Mouse (Mus musculus): ENCODE measurements around the gene Nck1.

Gene Nck1

GRCm38 (mm10) chr9:100534686-100535085 lies 11.2 kb downstream of the Nck1 start:
- DNase-seq (ENCODE audit: low spot score) = no peak

GRCm38 (mm10) chr9:100532847-100533505 lies 13.0 kb downstream of the Nck1 start:
- no peak for DNase-seq (ENCODE audit: low spot score)

DNA sequence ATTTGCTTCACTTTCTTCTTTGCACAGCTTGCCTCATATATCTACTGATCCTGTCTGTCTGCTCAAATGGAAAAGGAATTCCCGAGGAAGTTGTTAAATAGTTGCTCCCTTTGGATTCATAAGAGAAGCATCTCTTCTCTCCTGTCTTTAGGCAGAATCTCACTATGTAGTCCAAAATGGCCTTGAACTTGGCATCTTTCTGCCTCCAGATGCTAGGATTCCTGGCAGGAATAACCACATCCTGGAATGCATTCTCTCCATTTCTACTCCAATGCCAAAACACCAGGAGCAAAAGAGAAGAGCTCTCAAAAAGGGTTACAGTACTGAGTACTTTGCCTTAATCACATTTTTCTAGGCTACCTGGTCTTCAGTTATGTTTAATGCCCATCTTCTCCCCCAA lies 14.6 kb downstream of the Nck1 start:
- no peak for DNase-seq (ENCODE audit: low spot score)

DNA sequence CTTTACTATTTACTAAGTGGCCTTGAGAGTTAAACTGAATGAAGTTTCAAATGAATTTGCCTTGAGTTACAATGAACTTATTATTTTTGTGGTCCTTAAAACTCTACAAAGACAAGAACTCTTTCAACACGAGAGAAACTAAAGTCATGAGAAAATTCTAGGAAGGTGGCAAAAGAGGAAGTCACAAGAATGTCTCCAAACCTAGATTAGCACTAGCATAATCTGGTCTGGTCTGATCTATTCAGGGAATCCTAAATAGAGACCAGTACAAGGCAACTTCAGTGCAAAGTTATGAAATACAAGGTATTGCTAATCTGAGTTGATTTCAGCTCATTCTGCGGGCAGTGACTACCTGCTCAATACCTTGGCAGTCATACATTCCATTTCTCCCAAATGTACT lies 20.7 kb downstream of the Nck1 start:
- DNase-seq (ENCODE audit: low spot score) = no peak

GRCm38 (mm10) chr9:100522029-100522428 lies 23.9 kb downstream of the Nck1 start:
- DNase-seq (ENCODE audit: low spot score) = no peak

DNA sequence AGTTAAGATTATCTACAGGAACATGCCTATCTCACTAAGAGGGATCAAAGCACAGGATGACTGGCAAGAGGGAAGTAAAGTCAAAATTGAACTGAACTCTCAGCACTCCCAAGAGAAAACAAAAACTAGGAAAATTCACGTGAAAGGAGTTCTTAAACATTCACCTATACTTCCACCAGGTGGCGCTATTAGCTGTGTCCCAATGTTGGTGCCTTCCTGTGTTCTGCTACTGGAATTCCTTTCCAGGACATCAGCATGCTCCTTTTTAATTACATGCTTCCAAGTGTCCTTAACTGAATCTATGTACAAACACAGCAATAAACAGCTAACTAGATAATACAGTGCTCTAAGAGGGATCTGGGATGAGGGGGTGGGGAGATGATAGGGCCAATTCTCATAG lies 25.3 kb downstream of the Nck1 start:
- peak; percentile 35 for DNase-seq (ENCODE audit: low spot score)

GRCm38 (mm10) chr9:100520012-100520411 lies 25.9 kb downstream of the Nck1 start:
- DNase-seq (ENCODE audit: low spot score) = no peak

- no peak for DNase-seq (ENCODE audit: low spot score)
Measured at GRCm38 (mm10) chr9:100507581-100507980, 38.4 kb downstream of the Nck1 start.

DNA sequence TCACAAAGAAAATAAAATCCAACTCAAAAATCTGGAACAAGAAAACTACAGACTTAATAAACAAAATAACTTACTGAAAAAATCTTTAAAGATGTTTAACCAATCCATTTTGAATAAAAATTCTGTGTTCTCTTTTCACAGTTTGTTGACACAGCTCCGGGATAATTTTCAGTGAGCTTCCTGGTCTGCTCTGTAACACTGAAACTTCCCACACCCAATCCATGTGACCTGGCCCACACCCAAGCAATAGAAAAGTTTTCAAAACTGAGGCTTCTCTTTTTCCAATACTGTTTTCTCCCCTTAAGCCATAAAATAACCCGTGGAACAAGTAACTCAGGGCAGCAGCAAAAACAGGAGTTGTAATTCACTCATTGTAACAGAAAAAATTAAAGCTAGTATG lies 39.3 kb downstream of the Nck1 start:
- no peak for DNase-seq (ENCODE audit: low spot score)

GRCm38 (mm10) chr9:100505498-100505897 lies 40.4 kb downstream of the Nck1 start:
- no peak for DNase-seq (ENCODE audit: low spot score)

DNA sequence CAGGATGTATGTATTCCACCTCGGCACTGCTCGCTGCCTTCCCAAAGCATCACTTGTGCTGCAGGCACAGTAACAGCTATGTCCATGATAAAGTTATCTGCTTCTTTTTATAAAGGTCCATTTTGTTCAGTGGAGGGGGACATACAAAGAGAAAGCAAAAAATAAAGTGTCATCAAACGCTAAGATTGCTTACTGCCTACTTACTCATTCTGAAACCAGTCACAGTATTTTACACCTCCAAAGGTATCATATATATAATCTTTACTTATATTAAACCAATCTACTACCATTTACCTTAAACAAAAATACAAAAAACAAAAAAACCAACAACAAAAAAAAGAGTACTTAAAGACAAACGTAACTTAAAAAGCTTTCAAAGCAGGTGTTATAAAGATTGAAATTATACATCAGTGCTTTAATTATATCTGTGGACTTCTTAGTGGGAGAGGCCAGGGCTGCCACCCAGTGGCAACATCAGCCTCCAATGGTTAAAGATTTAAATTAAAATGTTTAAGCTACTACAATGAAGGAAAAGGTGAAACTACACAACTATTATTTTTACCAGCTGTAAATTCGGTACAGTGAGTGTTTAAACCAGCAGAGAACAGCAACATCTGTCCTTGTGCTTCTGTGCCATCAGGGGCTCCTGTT lies 52.2 kb downstream of the Nck1 start:
- DNase-seq (ENCODE audit: low spot score) = no peak

- no peak for DNase-seq (ENCODE audit: low spot score)
Measured at GRCm38 (mm10) chr9:100491424-100491823, 54.5 kb downstream of the Nck1 start.

GRCm38 (mm10) chr9:100488969-100489368 lies 57.0 kb downstream of the Nck1 start:
- no peak for DNase-seq (ENCODE audit: low spot score)

- DNase-seq (ENCODE audit: low spot score) = no peak
Measured at GRCm38 (mm10) chr9:100488056-100488713, 57.7 kb downstream of the Nck1 start.

DNA sequence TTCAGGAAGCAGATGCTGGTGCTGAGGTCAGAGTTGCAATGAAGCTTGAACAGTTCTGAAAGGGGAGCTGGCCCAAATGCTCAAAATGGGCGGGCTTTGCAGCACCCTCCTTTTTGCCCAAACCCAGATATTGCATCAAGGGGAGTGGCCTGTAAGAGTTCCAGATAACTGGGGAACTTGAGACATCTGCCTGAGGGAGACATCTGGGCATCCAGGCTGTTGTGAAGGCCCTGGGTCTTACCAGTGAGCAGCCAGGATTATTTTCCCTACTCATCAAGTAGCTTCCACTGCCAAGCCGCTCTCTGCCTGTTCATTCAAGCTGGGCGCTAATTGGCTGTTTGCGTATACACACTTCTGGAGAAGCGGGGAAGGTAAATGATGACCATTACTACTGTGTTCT lies 59.5 kb downstream of the Nck1 start, which contains the start of gene Il20rb:
Gene Il20rb, minus strand, starts transcription at position 358 of the 400 bp plus-strand sequence.
- no peak for DNase-seq (ENCODE audit: low spot score)

GRCm38 (mm10) chr9:100483318-100483717 lies 62.6 kb downstream of the Nck1 start:
- DNase-seq (ENCODE audit: low spot score) = no peak

DNA sequence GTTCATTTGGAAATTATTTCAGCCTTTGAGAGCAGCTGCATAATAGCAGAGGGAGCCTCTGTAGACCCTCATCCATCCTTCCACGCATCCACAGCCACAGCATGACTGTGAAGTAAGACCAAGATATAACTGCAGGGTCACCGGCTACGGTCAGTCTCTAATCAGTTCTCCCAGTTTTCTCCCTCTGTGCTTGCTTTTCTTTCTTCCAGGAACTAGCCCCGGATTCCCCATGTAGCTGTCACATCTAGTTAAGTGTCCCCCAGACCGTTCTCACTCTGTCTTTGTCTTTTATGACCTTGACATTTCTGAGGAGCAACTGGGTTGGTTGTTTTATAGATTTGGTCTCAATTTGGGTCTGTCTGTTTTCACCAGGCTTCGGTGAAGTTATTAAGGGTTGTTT lies 64.3 kb downstream of the Nck1 start:
- DNase-seq (ENCODE audit: low spot score) = no peak

DNA sequence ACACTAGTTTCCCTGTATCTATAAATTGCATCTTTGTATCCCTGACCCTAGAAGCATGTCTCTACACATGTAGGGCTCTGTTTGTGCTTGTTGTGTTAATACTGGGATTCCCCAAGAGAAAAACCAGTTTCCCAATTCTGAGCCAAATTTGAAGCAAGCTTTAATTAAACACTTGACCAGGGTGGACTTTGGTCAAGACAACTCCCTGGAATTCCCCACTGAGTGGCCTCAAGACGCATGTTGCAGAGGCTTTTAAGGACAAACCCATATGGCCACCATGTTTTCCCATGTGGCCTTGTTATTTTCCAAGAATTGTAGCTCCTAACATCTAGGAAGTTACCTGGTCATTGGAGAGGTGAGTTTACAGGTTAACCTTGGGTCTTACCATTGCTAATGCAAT lies 71.9 kb downstream of the Nck1 start:
- no peak for DNase-seq (ENCODE audit: low spot score)

GRCm38 (mm10) chr9:100473361-100473760 lies 72.6 kb downstream of the Nck1 start:
- no peak for DNase-seq (ENCODE audit: low spot score)

- no peak for DNase-seq (ENCODE audit: low spot score)
Measured at GRCm38 (mm10) chr9:100472931-100473330, 73.0 kb downstream of the Nck1 start.

DNA sequence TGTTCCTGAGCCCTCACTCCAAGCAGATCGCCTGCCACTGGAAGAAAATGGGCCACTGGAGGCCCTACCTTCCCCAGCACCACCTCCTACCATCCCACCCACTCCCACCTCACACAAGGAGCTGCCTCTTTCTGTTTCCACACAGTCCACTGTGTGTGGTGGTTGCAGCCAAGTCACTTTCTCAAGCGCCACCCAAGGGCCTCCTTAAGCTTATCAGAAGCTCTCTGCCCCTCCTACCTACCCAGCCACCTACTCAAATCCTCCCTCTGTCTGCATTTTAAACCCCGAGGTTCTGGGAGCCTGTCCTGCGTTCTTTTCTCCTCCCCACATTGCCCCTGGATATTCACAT lies 74.4 kb downstream of the Nck1 start:
- no peak for DNase-seq (ENCODE audit: low spot score)

- no peak for DNase-seq (ENCODE audit: low spot score)
Measured at GRCm38 (mm10) chr9:100470936-100471604, 74.9 kb downstream of the Nck1 start.

DNA sequence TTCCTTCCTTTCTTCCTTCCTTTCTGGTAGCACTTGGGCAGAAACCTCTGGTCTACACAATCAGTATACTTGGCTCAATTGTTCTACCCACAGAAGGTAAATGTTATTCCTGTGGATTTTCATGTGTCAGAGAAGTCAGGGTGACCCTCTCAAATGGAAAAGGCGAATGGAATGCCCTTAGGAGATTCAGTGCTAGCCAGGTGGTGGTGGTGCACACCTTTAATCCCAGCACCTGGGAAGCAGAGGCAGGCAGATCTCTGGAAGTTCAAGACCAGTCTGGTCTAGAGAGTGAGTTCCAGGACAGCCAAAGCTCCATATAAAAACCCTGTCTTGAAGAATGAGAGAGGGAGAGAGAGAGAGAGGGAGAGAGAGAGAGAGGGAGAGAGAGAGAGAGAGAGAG lies 75.7 kb downstream of the Nck1 start:
- DNase-seq (ENCODE audit: low spot score) = no peak
